Mouse (Mus musculus) heart, adult 9 months (tissue): ENCODE results near the gene Ptpn23.
"Not testable (repeated sequence)": the region's sequence is repeated elsewhere in the genome, so short reads cannot be mapped to it uniquely, and the experiment has no call there.

Source experiments
- DNase-seq, 2 experiments: peaks; one replicate each; pipeline ENCODE4 v3.0.0; 2022; ENCODE audit warnings: low spot score in 2 of 2

Ptpn23 gene

DNA sequence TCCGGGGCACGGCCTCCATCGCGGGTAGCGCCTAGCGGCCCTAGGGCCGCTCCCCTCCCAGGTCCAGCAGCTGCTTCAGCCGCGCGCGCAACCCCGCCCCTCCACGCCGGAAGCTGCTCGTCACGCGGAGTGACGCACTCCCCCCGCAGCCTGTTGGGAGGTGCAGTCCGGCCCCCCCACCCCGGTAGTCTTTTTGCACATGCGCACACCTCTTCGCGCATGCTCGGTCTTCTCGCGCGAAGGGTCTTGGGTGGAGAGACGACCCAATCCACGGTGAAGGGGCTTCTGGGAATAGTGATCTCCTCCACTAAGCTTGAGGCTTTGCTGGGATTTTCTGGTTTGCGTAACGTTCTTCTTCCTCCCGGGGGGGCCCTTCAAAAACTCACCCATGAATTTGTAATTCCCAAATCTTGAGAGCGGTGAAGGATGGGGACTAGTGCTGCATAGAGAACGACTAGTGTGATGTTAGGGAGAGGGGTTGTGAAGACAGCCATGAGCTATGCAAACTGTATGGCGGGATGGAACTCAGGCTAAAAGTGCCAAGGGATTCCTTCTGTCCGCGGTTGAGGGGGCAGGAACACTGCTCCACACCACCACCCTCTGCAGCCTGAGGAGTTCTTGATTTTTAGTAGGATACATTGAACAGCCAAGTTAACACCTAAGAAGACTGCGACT is at the start of gene Ptpn23:
Gene Ptpn23 (minus strand): TSS at position 115 of the 675 bp plus-strand sequence.
- DNase-seq, result peak; percentile 92 to 94

DNA sequence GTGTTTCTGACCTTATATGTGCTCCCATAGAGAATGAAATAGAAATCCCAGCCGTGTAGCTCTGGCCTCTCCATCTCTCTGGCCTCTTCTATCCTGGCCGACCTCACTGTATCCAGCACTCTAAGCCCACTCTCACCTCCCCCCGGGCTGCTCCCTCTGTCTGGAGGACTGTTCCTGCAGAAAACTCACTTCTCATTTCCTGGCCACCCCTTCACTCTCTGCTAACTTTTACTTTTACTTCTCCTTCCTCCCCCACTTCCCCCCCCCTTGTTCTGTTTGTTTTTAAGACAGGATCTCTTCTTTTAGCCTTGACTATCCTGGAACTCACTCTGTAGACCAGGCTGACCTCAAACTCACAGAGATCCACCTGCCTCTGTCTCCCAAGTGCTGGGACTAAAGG is 44.5 kb upstream of the Ptpn23 start:
- DNase-seq, result no peak

DNA sequence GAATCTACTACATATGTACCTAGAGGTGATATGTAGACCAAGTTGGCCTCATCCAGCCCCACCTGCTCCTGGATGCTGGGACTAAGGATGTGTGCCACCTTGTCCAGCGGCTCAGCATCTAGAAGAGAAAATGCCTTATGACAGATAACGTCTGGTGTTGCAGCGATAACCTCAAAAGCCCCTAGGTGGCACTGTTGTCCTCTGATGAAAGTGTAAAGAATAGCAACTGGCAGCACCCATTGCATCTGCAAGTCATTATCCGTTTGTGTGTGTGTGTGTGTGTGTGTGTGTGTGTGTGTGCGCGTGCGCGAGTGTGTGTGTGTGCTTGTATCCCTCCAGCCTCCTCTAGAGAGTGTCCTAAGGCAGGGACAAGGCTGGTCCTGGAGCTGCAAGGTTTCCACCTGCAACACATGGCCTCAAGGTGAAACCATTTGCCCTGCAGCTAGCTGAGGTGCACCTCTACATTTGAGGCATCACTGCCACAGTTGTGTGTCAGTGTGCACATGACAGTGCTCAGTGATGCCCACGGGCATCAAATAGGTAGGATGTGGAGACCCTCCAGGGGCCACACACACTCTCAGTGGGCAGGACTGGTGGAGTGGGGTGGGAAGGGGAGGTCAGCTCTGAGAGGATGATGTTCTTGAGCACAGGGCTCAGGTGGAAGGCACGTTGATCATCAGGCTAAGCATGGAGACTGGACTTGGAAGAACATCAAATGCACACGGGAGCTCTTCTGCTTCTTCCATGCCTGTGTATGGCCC is 41.0 kb upstream of the Ptpn23 start:
- DNase-seq, result peak; percentile 46 to 70

DNA sequence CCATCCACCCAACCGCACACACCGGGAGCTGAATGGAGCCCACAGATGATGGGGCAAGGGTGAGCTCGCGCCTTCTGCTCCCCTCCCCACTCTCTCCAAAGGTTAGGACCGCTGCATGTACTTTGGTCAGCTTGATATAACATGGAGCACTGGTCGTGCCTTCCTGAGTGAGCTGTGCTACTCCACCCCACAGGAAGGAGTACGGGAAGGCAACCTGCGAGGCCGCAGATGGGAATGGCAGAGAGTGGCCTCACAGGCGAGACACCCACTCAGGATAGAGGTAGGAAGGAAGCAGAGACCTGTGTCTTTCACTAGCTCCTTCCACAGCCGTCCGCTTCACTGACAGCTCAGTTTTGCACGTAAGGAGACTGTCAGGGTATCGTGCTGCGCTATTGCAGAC is 40.3 kb upstream of the Ptpn23 start:
- no peak for DNase-seq

DNA sequence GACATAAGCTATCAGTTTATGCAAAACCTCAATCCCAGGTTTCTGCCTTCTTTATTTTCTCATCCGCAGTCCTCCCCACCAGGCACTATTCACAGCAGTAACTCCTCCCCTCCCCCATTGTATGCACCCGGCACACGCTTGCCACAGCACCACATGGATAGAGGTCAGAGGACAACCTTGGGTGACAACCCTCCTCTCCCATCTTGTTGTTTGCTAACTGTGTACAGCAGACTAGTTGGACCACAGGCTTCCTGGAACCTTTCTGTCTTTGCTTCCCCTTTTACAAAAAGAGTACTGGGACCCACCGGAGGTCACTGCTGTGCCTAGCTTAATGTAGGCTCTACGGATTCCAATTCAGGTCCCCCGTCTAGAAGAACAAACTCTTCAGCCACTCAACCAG is 32.5 kb upstream of the Ptpn23 start:
- no peak for DNase-seq

DNA sequence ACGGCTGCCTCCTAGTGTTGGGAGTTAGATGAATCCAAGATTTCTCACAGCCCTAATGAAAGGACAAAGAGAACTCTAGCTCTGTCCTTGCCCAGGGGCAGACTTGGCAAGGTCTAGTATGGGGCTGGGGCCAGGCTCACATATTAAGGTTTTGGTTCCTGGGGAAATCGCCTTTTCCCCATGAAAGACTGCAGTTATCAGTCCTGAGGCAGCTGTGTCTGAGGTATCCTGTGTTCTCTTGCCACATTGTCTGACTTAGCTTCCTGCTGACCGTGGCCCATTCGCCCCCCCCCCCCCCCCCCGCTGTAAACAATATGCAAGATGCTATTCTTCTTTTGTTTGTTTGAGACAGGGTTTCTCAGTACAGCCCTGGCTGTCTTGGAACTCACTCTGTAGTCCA is 32.0 kb upstream of the Ptpn23 start:
- no peak for DNase-seq

DNA sequence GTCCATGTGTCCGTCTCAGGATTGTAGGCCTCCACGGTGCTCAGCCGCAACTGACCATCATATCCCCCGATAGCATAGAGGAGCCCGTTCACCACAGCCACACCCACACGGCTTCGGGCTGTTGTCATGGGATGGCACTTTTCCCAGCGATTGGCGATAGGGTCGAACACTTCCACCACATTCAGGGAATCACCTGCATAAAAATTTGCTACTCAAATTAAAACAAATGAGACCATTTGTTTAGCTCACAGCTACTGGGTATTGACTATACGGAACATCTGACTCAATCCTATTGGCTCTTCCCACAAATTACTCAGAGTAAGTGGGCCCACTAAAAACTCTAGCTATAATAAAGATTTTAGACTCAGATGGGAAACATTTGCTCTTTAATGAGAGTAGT is 28.0 kb upstream of the Ptpn23 start:
- DNase-seq, result no peak

DNA sequence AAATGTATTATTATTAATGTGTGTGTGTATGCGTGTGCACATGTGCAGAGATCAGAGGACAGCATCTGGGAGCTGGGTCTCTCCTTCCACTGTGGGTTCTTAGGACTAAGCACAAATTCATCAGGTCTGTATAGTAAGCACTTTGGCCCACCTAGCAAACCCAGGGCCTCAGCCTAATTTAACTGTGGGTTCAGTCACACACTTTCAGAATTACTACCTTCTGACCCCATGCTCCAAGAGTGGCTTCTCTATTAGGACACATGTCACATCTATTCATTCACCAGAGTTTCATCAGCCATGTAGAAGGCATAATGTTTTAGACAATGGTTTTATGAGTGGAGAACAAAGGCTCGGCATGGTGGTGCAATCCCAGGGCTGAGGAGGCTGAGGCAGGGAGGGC is 25.0 kb upstream of the Ptpn23 start:
- DNase-seq, result no peak

DNA sequence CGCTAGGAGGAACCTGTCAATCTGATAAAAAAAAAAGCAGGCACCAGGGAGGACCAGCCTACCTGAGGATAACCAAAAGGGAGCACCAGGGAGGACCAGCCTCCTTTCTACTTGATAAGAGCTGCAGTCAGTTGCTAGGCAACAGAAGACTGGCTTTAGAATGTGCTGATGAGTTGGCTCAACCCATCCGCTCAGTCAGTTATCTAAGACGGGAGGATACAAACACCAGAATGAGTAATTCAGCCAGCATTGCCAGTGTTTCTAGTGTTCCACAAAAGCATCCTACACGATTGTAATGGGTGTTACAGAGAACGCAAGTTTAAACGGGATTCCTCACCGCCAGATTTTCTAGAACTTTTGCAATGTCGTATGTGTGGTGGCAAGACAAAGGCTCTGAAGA is 23.2 kb upstream of the Ptpn23 start:
- DNase-seq, result no peak

DNA sequence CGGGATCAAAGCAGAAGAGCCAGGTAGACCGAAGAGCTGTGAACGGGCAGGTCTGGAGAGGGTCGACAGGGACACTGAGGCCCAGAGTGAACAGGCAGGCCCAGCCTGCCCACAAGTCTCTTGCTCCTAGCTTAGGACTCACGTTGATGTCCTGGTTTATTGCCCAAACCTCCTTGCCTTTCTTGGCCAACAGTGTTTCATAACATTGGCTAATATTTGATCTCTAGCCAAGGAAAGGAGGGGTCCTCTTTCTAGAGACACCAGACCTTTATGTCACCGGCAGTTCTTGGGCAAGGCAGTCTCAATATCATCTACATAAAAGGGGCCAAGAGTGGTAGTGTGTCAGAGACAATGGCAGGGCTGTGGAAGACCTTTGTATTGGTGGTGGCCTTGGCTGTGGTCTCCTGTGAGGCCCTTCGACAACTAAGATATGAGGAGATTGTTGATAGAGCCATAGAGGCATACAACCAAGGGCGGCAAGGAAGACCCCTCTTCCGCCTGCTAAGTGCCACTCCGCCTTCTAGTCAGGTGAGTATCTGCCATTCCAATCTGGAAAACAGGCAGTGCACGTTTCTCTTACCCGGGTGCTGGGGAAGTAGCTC is 11.6 kb upstream of the Ptpn23 start, which contains the start of gene Ngp:
Gene Ngp (plus strand): TSS at position 237 of the 602 bp plus-strand sequence.
- no peak for DNase-seq

DNA sequence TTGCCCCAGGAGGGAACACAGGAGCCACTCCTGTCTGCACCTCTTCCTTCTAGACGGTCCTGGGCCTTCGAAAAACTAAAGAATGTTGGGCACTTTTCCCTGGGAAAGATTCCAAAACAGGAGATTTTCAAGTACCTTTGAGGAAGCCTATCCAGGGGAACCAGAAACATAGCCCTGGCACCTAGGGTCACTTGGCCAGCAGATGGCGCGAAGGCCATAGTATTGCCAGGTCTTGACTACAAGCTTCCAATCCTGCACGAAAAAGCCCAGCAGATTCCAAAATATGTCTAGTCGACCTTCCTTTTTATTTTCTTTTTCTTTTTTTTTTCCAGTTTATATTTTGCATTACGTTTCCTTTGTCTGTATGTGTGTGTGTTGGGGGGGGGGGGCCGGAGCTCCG is 5.8 kb upstream of the Ptpn23 start:
- peak in 1 of 2 experiments; percentile 22 for DNase-seq

DNA sequence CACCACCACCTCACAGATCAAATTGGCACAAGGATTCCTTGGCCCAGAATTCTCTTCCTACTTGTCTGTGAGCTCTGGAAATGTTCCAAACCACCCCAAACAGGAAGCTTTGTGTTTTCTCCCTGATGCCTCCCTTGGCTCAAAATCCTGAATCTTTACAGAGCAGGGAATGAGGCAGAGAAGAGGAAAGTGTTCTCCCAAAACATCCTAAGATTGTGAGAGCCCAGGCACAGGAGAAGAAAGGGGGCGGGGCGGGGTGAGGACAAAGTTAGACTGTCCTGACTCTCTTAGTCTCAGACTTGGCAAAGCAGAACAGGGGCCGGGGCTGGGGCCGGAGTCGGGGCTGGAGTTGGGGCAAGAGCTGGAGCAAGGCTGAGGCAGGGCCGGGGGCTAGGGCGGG is 4.9 kb upstream of the Ptpn23 start:
- DNase-seq, result no peak

DNA sequence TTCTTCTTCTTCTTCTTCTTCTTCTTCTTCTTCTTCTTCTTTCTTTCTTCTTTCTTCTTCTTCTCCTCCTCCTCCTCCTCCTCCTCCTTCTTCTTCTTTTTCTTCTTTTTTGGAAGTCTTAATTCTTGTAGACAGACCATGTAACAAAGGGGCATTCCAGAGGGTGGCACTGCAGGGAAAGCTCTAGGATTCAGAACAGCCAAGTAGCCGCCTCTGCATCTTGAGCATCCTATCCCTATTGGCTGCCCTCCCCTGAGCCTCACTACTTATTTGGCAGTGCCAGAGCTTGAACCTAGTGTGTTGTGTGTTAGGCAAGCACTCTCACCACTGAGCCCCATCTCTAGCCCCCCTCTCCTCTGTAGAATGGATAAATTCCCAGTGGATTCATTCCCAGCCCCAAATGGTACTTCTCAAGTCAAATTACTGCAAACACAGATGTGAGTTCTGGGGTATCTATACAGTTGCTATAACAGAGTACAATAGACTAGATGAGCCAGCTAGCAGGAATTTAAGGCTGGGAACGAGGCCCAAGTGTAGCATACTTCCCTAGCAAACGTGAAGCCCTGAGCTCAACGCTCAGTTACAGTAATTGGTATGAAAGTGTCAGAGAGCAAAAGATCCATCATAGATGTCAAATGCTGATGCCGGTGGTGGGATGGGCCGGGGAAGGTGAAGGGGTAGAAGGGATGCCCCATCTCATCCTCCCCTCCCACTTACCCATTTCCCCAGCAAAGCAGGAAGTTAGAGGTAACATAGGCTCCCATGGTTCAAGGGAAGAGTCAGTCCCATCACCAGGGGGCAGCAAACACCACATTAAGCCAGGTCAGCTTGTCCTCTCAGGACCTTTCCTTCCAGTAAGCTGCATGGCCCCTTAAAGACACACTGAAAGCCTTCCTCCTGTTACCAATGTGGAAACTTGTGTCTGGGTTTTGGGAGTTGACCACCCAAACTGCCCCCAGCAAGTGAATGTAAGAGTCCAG is 3.2 kb upstream of the Ptpn23 start:
- peak; percentile 71 to 77 for DNase-seq

DNA sequence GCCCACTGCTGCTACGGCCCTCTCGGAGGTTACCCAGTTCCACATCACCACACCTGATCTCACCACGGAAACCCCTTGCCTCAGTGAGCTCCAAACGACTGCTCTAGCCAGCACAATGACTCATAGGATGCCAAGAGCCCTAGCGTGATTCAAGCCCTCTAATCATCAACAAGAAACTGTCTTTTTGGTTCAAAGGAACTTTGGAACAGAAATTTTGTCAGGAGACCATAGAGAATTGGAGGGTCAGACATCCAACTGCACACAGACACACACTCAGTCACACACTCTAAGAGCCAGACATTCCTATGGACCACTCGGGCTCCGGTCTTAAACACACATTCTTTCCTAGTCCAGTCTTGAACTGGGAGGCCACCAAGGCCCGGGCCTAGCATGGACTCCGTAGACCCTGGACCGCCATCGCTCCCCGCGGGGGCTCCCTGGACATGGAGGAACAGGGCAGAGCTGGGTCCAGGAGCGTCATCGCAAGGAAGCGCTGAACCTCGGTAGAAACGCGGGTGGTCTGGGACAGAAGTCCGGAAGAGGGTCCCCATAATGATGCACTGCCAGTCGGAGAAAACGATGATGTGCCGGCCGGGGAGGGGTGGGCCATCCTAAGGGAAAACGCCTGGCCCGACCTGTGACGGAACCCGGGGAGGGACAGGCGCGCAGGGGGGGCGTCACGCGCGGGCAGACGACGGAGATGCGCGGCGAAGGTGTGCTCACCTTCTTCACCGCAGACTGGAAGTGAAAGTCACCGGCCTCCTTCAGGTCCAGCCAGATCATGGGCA is 508 bp downstream of the Ptpn23 start:
- peak in 1 of 2 experiments; percentile 6 for DNase-seq

DNA sequence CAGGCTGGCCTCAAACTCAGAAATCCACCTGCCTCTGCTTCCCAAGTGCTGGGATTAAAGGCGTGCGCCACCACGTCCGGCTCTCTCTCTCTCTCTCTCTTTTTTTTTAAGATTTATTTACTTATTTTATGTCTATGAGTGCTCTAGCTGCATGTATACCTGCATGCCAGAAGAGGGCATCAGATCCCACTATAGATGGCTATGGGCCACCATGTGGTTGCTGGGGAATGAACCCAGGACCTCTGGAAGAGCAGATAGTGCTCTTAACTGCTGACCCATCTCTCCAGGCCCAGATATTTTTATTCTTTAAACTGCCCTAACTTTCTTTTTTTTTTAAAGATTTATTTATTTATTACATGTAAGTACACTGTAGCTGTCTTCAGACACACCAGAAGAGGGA is 4.8 kb downstream of the Ptpn23 start:
- DNase-seq, result not testable (repeated sequence)

DNA sequence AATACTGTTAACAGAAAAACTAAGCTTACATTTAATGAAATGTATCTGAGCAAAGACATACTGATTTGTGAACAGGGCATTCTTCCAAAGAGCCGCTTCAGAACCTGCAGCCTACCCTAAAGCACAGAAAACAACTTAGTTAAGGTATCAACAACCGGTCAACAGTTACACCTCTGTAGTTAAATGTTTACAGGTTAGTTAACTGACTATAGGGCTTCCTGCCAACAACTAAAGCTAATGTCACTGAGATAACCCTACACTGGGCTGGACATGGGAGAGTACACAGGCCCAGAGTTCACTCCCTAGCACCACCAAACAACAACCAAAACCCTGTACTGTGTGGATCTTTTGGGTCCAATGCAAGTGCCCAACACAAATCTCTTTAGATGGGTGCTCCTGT is 5.3 kb downstream of the Ptpn23 start:
- no peak for DNase-seq

DNA sequence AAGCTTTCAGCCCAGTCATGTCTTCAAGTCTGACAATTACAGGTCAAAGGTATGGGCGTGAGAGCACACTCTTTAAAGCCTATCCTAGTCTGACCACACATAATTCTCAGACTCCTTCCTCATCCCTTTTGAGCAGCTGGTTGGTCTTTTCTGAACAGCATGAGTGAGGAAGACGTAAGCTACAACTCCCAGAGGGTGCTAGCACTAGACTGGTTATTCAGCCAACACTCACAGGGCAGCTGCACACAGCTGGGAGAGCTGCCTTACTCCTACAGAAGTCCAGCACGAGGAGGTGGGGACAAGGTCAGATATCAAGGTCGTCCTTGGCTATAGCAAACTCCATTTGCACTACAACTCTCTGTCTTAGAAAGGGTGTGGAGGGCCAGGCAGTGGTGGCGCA is 7.4 kb downstream of the Ptpn23 start:
- peak; percentile 71 to 80 for DNase-seq

DNA sequence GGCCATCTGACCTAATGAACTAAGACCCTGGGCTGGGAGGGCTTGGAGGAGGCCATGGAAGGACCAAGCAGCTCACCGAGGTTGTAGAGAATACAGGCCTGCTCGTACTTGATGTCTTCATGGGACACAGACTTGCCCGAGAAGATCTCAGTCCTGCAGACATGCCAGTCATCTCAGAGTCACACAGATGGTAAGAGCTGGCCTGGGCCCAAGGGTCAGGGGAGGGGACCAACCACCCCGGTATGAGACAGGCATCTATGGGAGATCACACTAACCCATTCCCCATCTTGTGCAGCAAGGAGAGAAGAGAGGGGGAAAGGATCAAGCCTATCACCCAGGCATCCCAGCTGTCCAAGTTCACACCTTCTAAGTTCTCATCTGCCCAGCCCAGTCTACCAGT is 14.7 kb downstream of the Ptpn23 start:
- DNase-seq, result no peak

DNA sequence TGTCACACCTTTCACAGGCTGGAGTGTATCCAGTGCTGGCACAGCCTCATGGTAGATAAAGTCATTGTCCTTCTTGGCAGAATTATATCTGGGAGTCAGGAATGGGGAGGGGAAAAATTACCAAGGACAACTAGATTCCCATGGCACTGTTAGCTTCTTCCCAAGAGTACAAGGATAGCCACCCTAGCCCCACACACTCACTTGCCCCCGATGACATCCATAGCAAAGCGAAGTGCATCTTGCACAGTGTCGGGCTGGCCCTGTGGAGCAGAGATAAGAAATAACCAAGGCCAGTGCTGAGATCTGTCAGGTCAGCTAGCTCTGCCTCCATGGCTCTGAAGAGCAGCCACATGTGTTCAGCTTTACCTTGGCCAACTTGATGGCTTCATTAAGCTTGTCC is 17.2 kb downstream of the Ptpn23 start:
- no peak for DNase-seq

DNA sequence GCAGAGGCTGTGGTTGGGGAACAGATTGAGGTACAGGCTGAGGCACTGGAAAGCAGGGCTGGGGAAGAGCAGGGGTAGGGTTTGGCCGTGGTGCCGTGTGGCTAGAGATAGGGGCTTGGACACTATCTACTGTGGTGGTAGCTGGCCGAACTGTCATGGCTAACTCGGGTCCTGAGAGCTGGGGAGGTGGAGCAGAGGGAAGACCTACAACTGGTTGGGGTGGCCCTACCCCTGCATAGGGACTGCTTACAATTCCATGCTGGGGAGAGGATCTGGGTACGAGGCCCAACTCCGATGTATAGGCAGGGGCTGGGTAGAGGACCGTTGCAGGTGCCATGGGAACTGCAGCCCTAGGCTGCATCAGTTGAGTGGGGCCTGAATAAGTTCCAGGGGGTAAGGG is 20.0 kb downstream of the Ptpn23 start:
- DNase-seq, result no peak

DNA sequence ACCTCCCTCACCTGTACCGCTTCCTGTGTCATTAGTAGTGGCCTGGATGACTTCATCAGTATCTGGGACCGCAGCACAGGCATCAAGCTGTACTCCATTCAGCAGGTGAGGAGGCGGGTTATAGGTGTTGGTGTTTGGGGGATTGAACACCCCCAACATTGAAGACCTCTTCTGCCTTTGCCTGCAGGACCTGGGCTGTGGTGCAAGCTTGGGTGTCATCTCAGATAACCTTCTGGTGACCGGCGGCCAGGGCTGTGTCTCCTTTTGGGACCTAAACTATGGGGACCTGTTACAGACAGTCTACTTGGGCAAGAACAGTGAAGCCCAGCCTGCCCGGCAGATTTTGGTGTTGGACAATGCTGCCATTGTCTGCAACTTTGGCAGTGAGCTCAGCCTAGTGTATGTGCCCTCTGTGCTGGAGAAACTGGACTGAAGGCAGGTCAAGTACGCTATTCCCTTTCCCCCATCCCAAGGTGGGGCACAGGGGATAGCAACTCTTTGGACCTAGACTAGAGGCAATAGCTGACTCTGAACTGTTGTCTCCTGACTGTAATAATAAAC is 23.6 kb downstream of the Ptpn23 start:
- no peak for DNase-seq
